Mouse (Mus musculus) hindbrain, embryonic 16.5 days (tissue): ENCODE data around the gene Gata3. TPM values are rescaled to one million over a fixed set of nuclear protein-coding genes. Genes with fewer than 3 reads are reported as not detected.

Experiments
- ATAC-seq: fragments of 200-750 bp; cut with Nextera tagmentation; 2 replicates; pipeline ENCODE4 v1.8.0; 2017; ENCODE audit warnings: moderate TSS enrichment, moderate library complexity
- H3K27ac ChIP-seq: fragments of 300-500 bp; sonication (generic); 2 replicates; pipeline ENCODE4 v1.5.1; 2014; ENCODE audit warnings: low read depth, mild to moderate bottlenecking, control low read depth, low read length, moderate library complexity
- H3K27me3 ChIP-seq: fragments of 300-500 bp; sonication (generic); replicated peaks from 2 replicates; pipeline ENCODE4 v1.6.1; 2014; ENCODE audit warnings: low read length; ENCODE audit not compliant: control insufficient read depth, insufficient read depth
- H3K36me3 ChIP-seq: fragments of 300-500 bp; sonication (generic); 2 replicates; pipeline ENCODE4 v1.6.1; 2014; ENCODE audit warnings: mild to moderate bottlenecking, low read length, moderate library complexity, mixed read lengths; ENCODE audit not compliant: control insufficient read depth, insufficient read depth
- H3K4me1 ChIP-seq: fragments of 300-500 bp; sonication (generic); 2 replicates; pipeline ENCODE4 v1.6.1; 2014; ENCODE audit warnings: low read depth, low read length; ENCODE audit not compliant: control insufficient read depth, insufficient read depth
- H3K4me2 ChIP-seq: fragments of 300-500 bp; sonication (generic); 2 replicates; pipeline ENCODE4 v1.6.1; 2014; ENCODE audit warnings: mild to moderate bottlenecking, low read length, control low read depth, moderate library complexity
- H3K4me3 ChIP-seq: fragments of 300-500 bp; sonication (generic); 2 replicates; pipeline ENCODE4 v1.5.1; 2014; ENCODE audit warnings: mild to moderate bottlenecking, low read length, control low read depth, moderate library complexity
- H3K9ac ChIP-seq: fragments of 300-500 bp; sonication (generic); 2 replicates; pipeline ENCODE4 v1.6.1; 2014; ENCODE audit warnings: low read depth, mild to moderate bottlenecking, control low read depth, low read length, moderate library complexity
- H3K9me3 ChIP-seq: fragments of 300-500 bp; sonication (generic); 2 replicates; pipeline ENCODE4 v1.6.1; 2014; ENCODE audit warnings: mild to moderate bottlenecking, low read length, moderate library complexity; ENCODE audit not compliant: control insufficient read depth
- WGBS: fragments of 180-500 bp; shearing (Covaris S2); extraction: QIAGEN DNeasy Blood & Tissue Kit; methylation state at CpG from one replicate; pipeline ENCODE4 v1.1.7; 2014; 5-methylcytosine and 5-hydroxymethylcytosine counted together
- polyA plus RNA-seq: library from polyadenylated mRNA; unstranded; fragments of >200 nt; fragmentation: Nextera tagmentation; extraction: Ambion mirVana; gene quantifications from 2 replicates; pipeline ENCODE4 v1.2.1, GENCODE M21; 2015

Gata3 gene
- polyA plus RNA-seq, 1 experiment from 2014 or later: 27.2 TPM

- peaks cover 3% of the 10 kb centered on the region; the same call in 1 of the 2 replicates for H3K4me1 ChIP-seq
- WGBS: 26% methylated on average over 6 of the region's 6 CpGs
- no peaks in the 10 kb centered on the region for H3K36me3 ChIP-seq
- no peaks in the 10 kb centered on the region for H3K9me3 ChIP-seq
- no peak for ATAC-seq
- no peak overlapping the region for H3K4me2 ChIP-seq
- no peak overlapping the region for H3K4me3 ChIP-seq
- H3K27me3 ChIP-seq: peaks cover 50% of the 10 kb centered on the region
- H3K27ac ChIP-seq: no peak overlapping the region
- no peak overlapping the region for H3K9ac ChIP-seq
These were observed 18.0 kb downstream of the Gata3 start for GRCm38 (mm10) chr2:9871798-9872197.

- H3K36me3 ChIP-seq: no peaks in the 10 kb centered on the region
- no peak overlapping the region for H3K9ac ChIP-seq
- H3K27ac ChIP-seq: no peak overlapping the region
- H3K4me2 ChIP-seq: no peak overlapping the region
- peaks cover 3% of the 10 kb centered on the region; the same call in 1 of the 2 replicates for H3K4me1 ChIP-seq
- H3K27me3 ChIP-seq: peaks cover 49% of the 10 kb centered on the region
- ATAC-seq: 0 out of 2 replicates have a peak, but pooled peaks have one; percentile 32
- no peaks in the 10 kb centered on the region for H3K9me3 ChIP-seq
- H3K4me3 ChIP-seq: no peak overlapping the region
- WGBS: 37% methylated on average over 4 of the region's 4 CpGs
These were observed 18.6 kb downstream of the Gata3 start for GRCm38 (mm10) chr2:9871141-9871716.

- Histone ChIP-seq H3K4me3 (no peak overlapping the region), H3K9me3 (no peaks in the 10 kb centered on the region), H3K4me1 (no peaks in the 10 kb centered on the region), H3K27ac (no peak overlapping the region), H3K4me2 (no peak overlapping the region), H3K36me3 (no peaks in the 10 kb centered on the region), H3K9ac (no peak overlapping the region), H3K27me3 (peaks cover 19% of the 10 kb centered on the region)
- WGBS: 74% methylated on average over 12 of the region's 12 CpGs
- no peak for ATAC-seq
These were observed 22.6 kb downstream of the Gata3 start for GRCm38 (mm10) chr2:9867092-9867825.

- no peak for ATAC-seq
- no peaks in the 10 kb centered on the region for H3K36me3 ChIP-seq
- H3K27me3 ChIP-seq: no peaks in the 10 kb centered on the region
- no peaks in the 10 kb centered on the region for H3K9me3 ChIP-seq
- H3K4me3 ChIP-seq: no peak overlapping the region
- no peaks in the 10 kb centered on the region for H3K4me1 ChIP-seq
- H3K27ac ChIP-seq: no peak overlapping the region
- 83% methylated on average over 5 of the region's 5 CpGs for WGBS
- no peak overlapping the region for H3K4me2 ChIP-seq
- no peak overlapping the region for H3K9ac ChIP-seq
These were observed 29.1 kb downstream of the Gata3 start for GRCm38 (mm10) chr2:9860698-9861097.

GRCm38 (mm10) chr2:9855861-9856260 is 34.0 kb downstream of the Gata3 start:
- Histone ChIP-seq H3K4me3 (no peak overlapping the region), H3K9ac (no peak overlapping the region), H3K27ac (no peak overlapping the region), H3K27me3 (no peaks in the 10 kb centered on the region), H3K36me3 (no peaks in the 10 kb centered on the region), H3K4me1 (no peaks in the 10 kb centered on the region; the same call in 1 of the 2 replicates), H3K4me2 (no peak overlapping the region), H3K9me3 (no peaks in the 10 kb centered on the region)
- 32% methylated on average over 4 of the region's 4 CpGs for WGBS
- ATAC-seq: no peak

- Histone ChIP-seq H3K27me3 (no peaks in the 10 kb centered on the region), H3K4me2 (peak overlapping the region; percentile 19), H3K4me3 (no peak overlapping the region), H3K9me3 (no peaks in the 10 kb centered on the region), H3K27ac (no peak overlapping the region), H3K4me1 (no peaks in the 10 kb centered on the region; the same call in 1 of the 2 replicates), H3K9ac (no peak overlapping the region), H3K36me3 (no peaks in the 10 kb centered on the region)
- 34% methylated on average over 13 of the region's 13 CpGs for whole genome bisulfite sequencing
- peak; percentile 58; the same call in 1 of the 2 replicates for ATAC-seq
These were observed 36.8 kb downstream of the Gata3 start for GRCm38 (mm10) chr2:9852851-9853576.

- Histone ChIP-seq H3K4me1 (no peaks in the 10 kb centered on the region), H3K27ac (no peak overlapping the region), H3K9me3 (peaks cover 2% of the 10 kb centered on the region; the same call in 1 of the 2 replicates), H3K4me3 (no peak overlapping the region), H3K9ac (no peak overlapping the region), H3K27me3 (no peaks in the 10 kb centered on the region), H3K4me2 (no peak overlapping the region), H3K36me3 (no peaks in the 10 kb centered on the region)
- 43% methylated on average over 7 of the region's 7 CpGs for WGBS
- ATAC-seq: peak; percentile 81
These were observed 54.6 kb downstream of the Gata3 start for GRCm38 (mm10) chr2:9835195-9835594.

- no peak overlapping the region for H3K4me3 ChIP-seq
- H3K27ac ChIP-seq: no peak overlapping the region
- no peak overlapping the region for H3K9ac ChIP-seq
- WGBS: 88% methylated on average over 7 of the region's 7 CpGs
- no peaks in the 10 kb centered on the region for H3K4me1 ChIP-seq
- ATAC-seq: no peak
- no peaks in the 10 kb centered on the region for H3K9me3 ChIP-seq
- no peaks in the 10 kb centered on the region for H3K27me3 ChIP-seq
- no peaks in the 10 kb centered on the region for H3K36me3 ChIP-seq
- no peak overlapping the region for H3K4me2 ChIP-seq
These were observed 56.1 kb downstream of the Gata3 start for GRCm38 (mm10) chr2:9833712-9834111.

- no peaks in the 10 kb centered on the region for H3K36me3 ChIP-seq
- no peak overlapping the region for H3K4me3 ChIP-seq
- no peaks in the 10 kb centered on the region for H3K9me3 ChIP-seq
- H3K4me2 ChIP-seq: no peak overlapping the region
- H3K4me1 ChIP-seq: no peaks in the 10 kb centered on the region
- no peaks in the 10 kb centered on the region for H3K27me3 ChIP-seq
- ATAC-seq: no peak
- no peak overlapping the region for H3K9ac ChIP-seq
- 34% methylated on average over 3 of the region's 3 CpGs for WGBS
- no peak overlapping the region for H3K27ac ChIP-seq
These were observed 62.2 kb downstream of the Gata3 start for GRCm38 (mm10) chr2:9827624-9828023.
